Mouse (Mus musculus) midbrain, embryonic 11.5 days (tissue): ENCODE measurements around the gene 4930556J24Rik. TPM values are rescaled to one million over a fixed set of nuclear protein-coding genes. Genes with fewer than 3 reads are reported as not detected.

Source experiments
- ATAC-seq: fragments of 200-750 bp; cut with Nextera tagmentation; 2 replicates; pipeline ENCODE4 v1.8.0; 2017; ENCODE audit warnings: moderate TSS enrichment, moderate library complexity; ENCODE audit not compliant: low FRiP score
- DNase-seq: peaks from one replicate; pipeline ENCODE4 v3.0.0; 2015; ENCODE audit warnings: low spot score; ENCODE audit errors: missing footprints
- H3K27ac ChIP-seq: fragments of 300-500 bp; sonication (generic); 2 replicates; pipeline ENCODE4 v1.5.1; 2014; ENCODE audit warnings: low read depth, low read length
- H3K27me3 ChIP-seq: fragments of 300-500 bp; sonication (generic); 2 replicates; pipeline ENCODE4 v1.6.1; 2014; ENCODE audit warnings: mild to moderate bottlenecking, low read length, moderate library complexity, mixed read lengths; ENCODE audit not compliant: control insufficient read depth, insufficient read depth
- H3K36me3 ChIP-seq: fragments of 300-500 bp; sonication (generic); 2 replicates; pipeline ENCODE4 v1.6.1; 2014; ENCODE audit warnings: mild to moderate bottlenecking, low read length, moderate library complexity, mixed read lengths; ENCODE audit not compliant: control insufficient read depth, insufficient read depth
- H3K4me1 ChIP-seq: fragments of 300-500 bp; sonication (generic); 2 replicates; pipeline ENCODE4 v1.6.1; 2014; ENCODE audit warnings: low read length; ENCODE audit not compliant: control insufficient read depth, insufficient read depth
- H3K4me2 ChIP-seq: fragments of 300-500 bp; sonication (generic); 2 replicates; pipeline ENCODE4 v1.6.1; 2014; ENCODE audit warnings: mild to moderate bottlenecking, moderate library complexity
- H3K4me3 ChIP-seq: fragments of 300-500 bp; sonication (generic); 2 replicates; pipeline ENCODE4 v1.5.1; 2014; ENCODE audit warnings: low read depth, low read length
- H3K9ac ChIP-seq: fragments of 300-500 bp; sonication (generic); 2 replicates; pipeline ENCODE4 v1.6.1; 2014; ENCODE audit warnings: low read length
- H3K9me3 ChIP-seq: fragments of 300-500 bp; sonication (generic); 2 replicates; pipeline ENCODE4 v1.6.1; 2016; ENCODE audit warnings: low read length; ENCODE audit not compliant: control insufficient read depth
- WGBS: fragments of 180-500 bp; shearing (Covaris S2); extraction: QIAGEN DNeasy Blood & Tissue Kit; methylation state at CpG from one replicate; pipeline ENCODE4 v1.1.7; 2014; 5-methylcytosine and 5-hydroxymethylcytosine counted together
- polyA plus RNA-seq: library from polyadenylated mRNA; unstranded; fragments of >200 nt; fragmentation: Nextera tagmentation; extraction: Ambion mirVana; gene quantifications from 2 replicates; pipeline ENCODE4 v1.2.1, GENCODE M21; 2014

Gene 4930556J24Rik
- polyA plus RNA-seq, 1 experiment from 2014 or later = not detected

GRCm38 (mm10) chr11:3894406-3895281 lies 81.9 kb downstream of the 4930556J24Rik start, which contains the start of the genes 4921536K21Rik and Dusp18:
4921536K21Rik (minus strand) TSS chr11:3895098.
Dusp18 (plus strand) TSS chr11:3895240.
- H3K27me3 ChIP-seq = no peaks in the 10 kb centered on the region
- peak within 1 kb of the TSS; percentile 76 for H3K9ac ChIP-seq
- ATAC-seq (peak; percentile 99), DNase-seq (peak; percentile 99)
- WGBS = 2% methylated on average over 46 of the region's 46 CpGs
- peaks cover 5% of the 10 kb centered on the region for H3K4me1 ChIP-seq
- no peaks in the 10 kb centered on the region; the same call in 1 of the 2 replicates for H3K36me3 ChIP-seq
- peak within 1 kb of the TSS; percentile 48 for H3K4me3 ChIP-seq
- peak within 1 kb of the TSS; percentile 80 for H3K27ac ChIP-seq
- H3K4me2 ChIP-seq = peak within 1 kb of the TSS; percentile 46
- no peaks in the 10 kb centered on the region for H3K9me3 ChIP-seq

- ATAC-seq = no peak
- Histone ChIP-seq H3K9ac (no peak overlapping the region), H3K4me1 (peaks cover 5% of the 10 kb centered on the region), H3K36me3 (no peaks in the 10 kb centered on the region; the same call in 1 of the 2 replicates), H3K27me3 (no peaks in the 10 kb centered on the region), H3K27ac (no peak overlapping the region), H3K4me3 (no peak overlapping the region), H3K4me2 (peak overlapping the region; percentile 46; the same call in 1 of the 2 replicates), H3K9me3 (no peaks in the 10 kb centered on the region)
- WGBS = 83% methylated on average over 6 of the region's 6 CpGs
- peak; percentile 81 for DNase-seq
Measured at GRCm38 (mm10) chr11:3893970-3894369, 82.6 kb downstream of the 4930556J24Rik start.

Other genes starting within 250 kb of the 4930556J24Rik start
- 1.5 and 1.6 TPM in 2 replicates for gene Osbp2, start 112.9 kb downstream of the 4930556J24Rik start, polyA plus RNA-seq
- gene 4921536K21Rik, start 81.7 kb downstream of the 4930556J24Rik start, polyA plus RNA-seq = 0.57 and 0.64 TPM in 2 replicates
- gene Dusp18, start 81.5 kb downstream of the 4930556J24Rik start, polyA plus RNA-seq = 20.1 and 21.4 TPM in 2 replicates
- gene Slc35e4, start 62.1 kb downstream of the 4930556J24Rik start, polyA plus RNA-seq = 3.2 and 3.5 TPM in 2 replicates
- 28.4 and 30.9 TPM in 2 replicates for gene Tcn2, start 44.6 kb downstream of the 4930556J24Rik start, polyA plus RNA-seq
- 73.0 and 80.6 TPM in 2 replicates for gene Pes1, start 12.8 kb downstream of the 4930556J24Rik start, polyA plus RNA-seq
- gene Gal3st1, start 6.9 kb upstream of the 4930556J24Rik start, polyA plus RNA-seq = not detected in 2 replicates
- not detected in 2 replicates for gene Sec14l4, start 54.7 kb upstream of the 4930556J24Rik start, polyA plus RNA-seq
- not detected in 2 replicates for gene Sec14l3, start 88.1 kb upstream of the 4930556J24Rik start, polyA plus RNA-seq
- gene Mtfp1, start 118.7 kb upstream of the 4930556J24Rik start, polyA plus RNA-seq = 5.7 TPM in 2 replicates
- gene Sec14l2, start 146.6 kb upstream of the 4930556J24Rik start, polyA plus RNA-seq = 1.9 TPM in 2 replicates
- gene Rnf215, start 158.4 kb upstream of the 4930556J24Rik start, polyA plus RNA-seq = 23.5 and 26.7 TPM in 2 replicates
- gene Ccdc157, start 183.5 kb upstream of the 4930556J24Rik start, polyA plus RNA-seq = 2.5 and 3.1 TPM in 2 replicates
- gene Sf3a1, start 183.6 kb upstream of the 4930556J24Rik start, polyA plus RNA-seq = 92.1 and 93.6 TPM in 2 replicates
- gene Tbc1d10a, start 210.0 kb upstream of the 4930556J24Rik start, polyA plus RNA-seq = 14.6 and 17.3 TPM in 2 replicates
- 2.5 and 2.7 TPM in 2 replicates for gene Castor1, start 241.4 kb upstream of the 4930556J24Rik start, polyA plus RNA-seq